Mouse (Mus musculus): ENCODE data around the gene Dennd1a. TPM values are rescaled to one million over a fixed set of nuclear protein-coding genes. Genes with fewer than 3 reads are reported as not detected.

Gene Dennd1a
- total and polyA plus RNA-seq, 2 experiments, result 13.0 to 14.5 TPM

DNA sequence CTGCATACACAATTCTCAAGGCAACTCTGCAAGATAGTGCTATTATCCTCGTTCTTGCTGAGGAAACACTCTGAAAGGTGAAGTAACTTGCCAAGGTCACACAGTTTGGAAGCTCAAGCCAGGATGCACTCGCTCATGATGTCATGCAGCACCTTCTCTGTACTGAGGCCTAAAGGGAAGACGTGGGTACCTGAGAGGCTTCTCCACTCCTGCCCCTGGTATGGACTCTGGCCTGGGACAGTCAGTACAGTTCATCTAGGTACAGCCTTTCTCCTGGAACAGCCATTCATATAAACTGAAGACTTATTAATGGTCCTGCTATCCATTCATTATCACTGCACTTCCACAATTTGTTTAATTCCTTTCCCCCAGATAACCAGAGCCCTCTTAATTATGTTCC is 298.1 kb downstream of the Dennd1a start:
- 93% methylated on average over 3 of the region's 3 CpGs for WGBS
- DNase-seq (ENCODE audit: extremely low read depth, low read depth, low spot score), result no peak
- Histone ChIP-seq H3K4me3 (ENCODE audit: insufficient read depth, low read depth, low read length) (no peak overlapping the region), H3K9ac (ENCODE audit: low read depth, low read length) (no peak overlapping the region), H3K79me2 (ENCODE audit: control insufficient read depth, insufficient read depth, low read length) (no peaks in the 10 kb centered on the region), H3K4me1 (ENCODE audit: control insufficient read depth, insufficient read depth, low read length) (no peaks in the 10 kb centered on the region), H3K36me3 (ENCODE audit: control insufficient read depth, insufficient read depth, low read length) (peaks cover 2% of the 10 kb centered on the region; the same call in 1 of the 2 replicates), H3K27me3 (ENCODE audit: control insufficient read depth, insufficient read depth, low read length) (no peaks in the 10 kb centered on the region), H3K27ac (replicated peaks; ENCODE audit: insufficient read depth, low read depth, low read length) (no peak overlapping the region)
- TF ChIP-seq CTCF (IDR thresholded peaks at IDR 0.05; ENCODE audit: low read depth, low read length) (no peak), POLR2A (IDR thresholded peaks at IDR 0.05; ENCODE audit: extremely low read depth, insufficient read depth, low read length) (no peak)

DNA sequence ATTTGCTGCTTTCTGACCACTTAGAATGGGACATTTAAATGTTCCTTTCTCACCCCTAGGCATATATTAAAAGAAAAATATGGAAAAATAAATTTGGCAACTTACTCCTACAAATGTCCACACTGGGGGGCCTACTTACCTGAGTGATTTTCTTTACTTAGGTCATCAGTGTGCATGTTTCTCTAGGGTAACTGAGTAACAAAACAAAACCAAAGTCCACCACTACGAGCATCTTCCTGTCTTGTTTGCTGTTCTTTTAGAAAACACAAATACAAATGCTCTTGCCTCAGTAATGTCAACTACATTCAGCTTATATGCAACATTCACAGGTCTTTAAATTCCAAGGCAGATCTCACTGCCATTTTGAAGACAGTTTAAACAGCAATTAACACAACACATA is 298.9 kb downstream of the Dennd1a start:
- no peaks in the 10 kb centered on the region for H3K27me3 ChIP-seq (ENCODE audit: control insufficient read depth, insufficient read depth, low read length)
- WGBS, result 25% methylated on average over 1 of the region's 1 CpGs
- H3K4me1 ChIP-seq (ENCODE audit: control insufficient read depth, insufficient read depth, low read length), result no peaks in the 10 kb centered on the region
- no peak overlapping the region for H3K9ac ChIP-seq (ENCODE audit: low read depth, low read length)
- H3K36me3 ChIP-seq (ENCODE audit: control insufficient read depth, insufficient read depth, low read length), result peaks cover 2% of the 10 kb centered on the region; the same call in 1 of the 2 replicates
- H3K4me3 ChIP-seq (ENCODE audit: insufficient read depth, low read depth, low read length), result no peak overlapping the region
- H3K27ac ChIP-seq (replicated peaks; ENCODE audit: insufficient read depth, low read depth, low read length), result no peak overlapping the region
- TF ChIP-seq POLR2A (IDR thresholded peaks at IDR 0.05; ENCODE audit: extremely low read depth, insufficient read depth, low read length), result no peak
- no peak for TF ChIP-seq CTCF (IDR thresholded peaks at IDR 0.05; ENCODE audit: low read depth, low read length)
- no peaks in the 10 kb centered on the region for H3K79me2 ChIP-seq (ENCODE audit: control insufficient read depth, insufficient read depth, low read length)
- DNase-seq (ENCODE audit: extremely low read depth, low read depth, low spot score), result no peak

GRCm38 (mm10) chr2:37985690-37986222 is 301.4 kb downstream of the Dennd1a start:
- H3K79me2 ChIP-seq (ENCODE audit: control insufficient read depth, insufficient read depth, low read length), result no peaks in the 10 kb centered on the region
- 73% methylated on average over 5 of the region's 5 CpGs for whole genome bisulfite sequencing
- no peak for DNase-seq (ENCODE audit: extremely low read depth, low read depth, low spot score)
- no peak overlapping the region for H3K4me3 ChIP-seq (ENCODE audit: insufficient read depth, low read depth, low read length)
- H3K27me3 ChIP-seq (ENCODE audit: control insufficient read depth, insufficient read depth, low read length), result no peaks in the 10 kb centered on the region
- no peaks in the 10 kb centered on the region for H3K4me1 ChIP-seq (ENCODE audit: control insufficient read depth, insufficient read depth, low read length)
- TF ChIP-seq POLR2A (IDR thresholded peaks at IDR 0.05; ENCODE audit: extremely low read depth, insufficient read depth, low read length), result no peak
- no peak for TF ChIP-seq CTCF (IDR thresholded peaks at IDR 0.05; ENCODE audit: low read depth, low read length)
- H3K36me3 ChIP-seq (ENCODE audit: control insufficient read depth, insufficient read depth, low read length), result peaks cover 5% of the 10 kb centered on the region
- H3K9ac ChIP-seq (ENCODE audit: low read depth, low read length), result no peak overlapping the region
- no peak overlapping the region for H3K27ac ChIP-seq (replicated peaks; ENCODE audit: insufficient read depth, low read depth, low read length)

DNA sequence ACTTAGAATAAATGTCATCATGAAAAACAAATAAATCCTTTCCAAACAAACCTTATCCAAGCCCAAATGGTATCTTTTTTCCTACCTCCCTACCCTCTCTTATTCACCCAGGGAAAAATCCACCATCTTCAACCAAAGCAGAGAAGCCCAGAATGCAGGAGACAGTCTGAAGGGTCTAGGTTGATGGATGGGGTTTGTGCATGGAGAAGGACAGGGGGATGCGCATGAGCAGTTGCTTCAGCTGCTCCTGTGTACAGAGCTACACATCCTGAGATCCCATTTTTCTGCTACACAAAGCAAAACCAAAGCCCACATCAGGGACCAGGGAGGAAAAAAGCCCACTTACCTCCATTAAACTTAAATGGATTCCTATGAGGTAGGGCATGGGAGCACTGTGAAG is 304.5 kb downstream of the Dennd1a start:
- Histone ChIP-seq H3K79me2 (ENCODE audit: control insufficient read depth, insufficient read depth, low read length) (no peaks in the 10 kb centered on the region), H3K9ac (ENCODE audit: low read depth, low read length) (no peak overlapping the region), H3K4me3 (ENCODE audit: insufficient read depth, low read depth, low read length) (no peak overlapping the region), H3K27ac (replicated peaks; ENCODE audit: insufficient read depth, low read depth, low read length) (no peak overlapping the region), H3K36me3 (ENCODE audit: control insufficient read depth, insufficient read depth, low read length) (peaks cover 5% of the 10 kb centered on the region), H3K27me3 (ENCODE audit: control insufficient read depth, insufficient read depth, low read length) (no peaks in the 10 kb centered on the region), H3K4me1 (ENCODE audit: control insufficient read depth, insufficient read depth, low read length) (no peaks in the 10 kb centered on the region)
- DNase-seq (ENCODE audit: extremely low read depth, low read depth, low spot score), result no peak
- WGBS, result 97% methylated on average over 1 of the region's 1 CpGs
- TF ChIP-seq POLR2A (IDR thresholded peaks at IDR 0.05; ENCODE audit: extremely low read depth, insufficient read depth, low read length) (no peak), CTCF (IDR thresholded peaks at IDR 0.05; ENCODE audit: low read depth, low read length) (no peak)

DNA sequence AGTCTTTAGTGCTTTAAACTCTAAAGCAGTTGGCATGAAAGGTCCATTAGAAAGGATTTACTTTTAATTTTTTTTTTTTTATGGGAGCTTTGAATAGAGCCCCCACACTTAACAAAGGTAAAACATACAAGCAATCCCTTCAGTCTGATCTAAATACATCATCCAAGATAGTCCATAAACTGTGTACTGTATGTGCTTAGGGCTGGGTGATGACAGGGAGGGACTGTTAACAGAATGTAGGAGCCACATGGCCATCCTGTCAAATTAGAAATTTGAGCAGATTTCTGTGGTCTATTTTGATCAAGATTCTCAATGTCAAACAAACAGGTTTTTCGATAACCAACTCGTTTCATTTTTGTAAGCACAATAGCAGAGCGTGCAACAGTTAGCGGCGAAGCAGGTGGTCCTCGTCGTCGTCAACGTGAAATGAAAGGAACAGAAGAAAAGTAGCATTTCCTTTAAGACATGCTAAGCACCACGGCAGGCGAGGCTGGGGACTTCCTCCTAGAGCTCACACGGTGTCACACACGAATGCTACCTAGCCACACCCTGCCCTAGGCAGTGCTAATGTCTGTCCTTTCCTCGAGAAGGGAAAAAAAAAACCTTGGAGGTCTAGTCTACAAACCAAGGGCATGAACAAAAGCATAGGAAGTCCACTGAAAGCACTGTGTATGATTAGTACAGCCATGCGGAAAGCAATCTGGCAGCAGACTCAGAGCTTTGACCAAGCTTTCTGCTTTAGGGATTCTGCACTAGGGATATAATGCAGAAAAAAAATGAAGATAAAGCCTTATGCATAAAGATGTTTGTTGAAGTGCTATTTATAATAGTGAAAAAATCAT is 305.4 kb downstream of the Dennd1a start:
- TF ChIP-seq POLR2A (IDR thresholded peaks at IDR 0.05; ENCODE audit: extremely low read depth, insufficient read depth, low read length), result no peak
- no peak for TF ChIP-seq CTCF (IDR thresholded peaks at IDR 0.05; ENCODE audit: low read depth, low read length)
- no peak overlapping the region for H3K4me3 ChIP-seq (ENCODE audit: insufficient read depth, low read depth, low read length)
- H3K4me1 ChIP-seq (ENCODE audit: control insufficient read depth, insufficient read depth, low read length), result no peaks in the 10 kb centered on the region
- H3K27ac ChIP-seq (replicated peaks; ENCODE audit: insufficient read depth, low read depth, low read length), result no peak overlapping the region
- no peak overlapping the region for H3K9ac ChIP-seq (ENCODE audit: low read depth, low read length)
- no peaks in the 10 kb centered on the region for H3K27me3 ChIP-seq (ENCODE audit: control insufficient read depth, insufficient read depth, low read length)
- no peaks in the 10 kb centered on the region for H3K79me2 ChIP-seq (ENCODE audit: control insufficient read depth, insufficient read depth, low read length)
- peaks cover 5% of the 10 kb centered on the region for H3K36me3 ChIP-seq (ENCODE audit: control insufficient read depth, insufficient read depth, low read length)
- no peak for DNase-seq (ENCODE audit: extremely low read depth, low read depth, low spot score)
- WGBS, result 87% methylated on average over 15 of the region's 15 CpGs

DNA sequence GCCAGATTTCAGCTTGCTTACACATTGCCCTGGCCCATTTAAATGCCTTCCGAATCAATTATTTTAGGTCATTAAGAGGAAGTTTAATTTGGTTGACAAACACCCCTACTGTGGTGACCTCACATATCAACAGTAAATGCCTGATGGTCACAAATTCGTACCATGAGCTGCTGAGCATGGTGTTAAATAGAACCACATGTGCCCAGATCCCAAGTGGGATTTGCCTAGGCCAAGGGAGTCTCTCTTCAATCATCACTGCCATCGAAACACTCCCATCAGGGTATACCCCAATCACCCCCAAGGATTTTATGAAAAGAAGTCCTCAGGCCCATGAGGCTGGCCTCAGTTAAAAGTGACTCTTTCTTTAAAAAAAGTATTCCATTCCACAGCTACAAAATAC is 313.0 kb downstream of the Dennd1a start:
- Histone ChIP-seq H3K27ac (replicated peaks; ENCODE audit: insufficient read depth, low read depth, low read length) (no peak overlapping the region), H3K4me1 (ENCODE audit: control insufficient read depth, insufficient read depth, low read length) (no peaks in the 10 kb centered on the region), H3K9ac (ENCODE audit: low read depth, low read length) (no peak overlapping the region), H3K27me3 (ENCODE audit: control insufficient read depth, insufficient read depth, low read length) (no peaks in the 10 kb centered on the region), H3K36me3 (ENCODE audit: control insufficient read depth, insufficient read depth, low read length) (peaks cover 2% of the 10 kb centered on the region; the same call in 1 of the 2 replicates), H3K4me3 (ENCODE audit: insufficient read depth, low read depth, low read length) (no peak overlapping the region), H3K79me2 (ENCODE audit: control insufficient read depth, insufficient read depth, low read length) (no peaks in the 10 kb centered on the region)
- TF ChIP-seq POLR2A (IDR thresholded peaks at IDR 0.05; ENCODE audit: extremely low read depth, insufficient read depth, low read length) (no peak), CTCF (IDR thresholded peaks at IDR 0.05; ENCODE audit: low read depth, low read length) (no peak)
- 92% methylated on average over 3 of the region's 3 CpGs for WGBS
- DNase-seq (ENCODE audit: extremely low read depth, low read depth, low spot score), result no peak

Data from liver, adult 2 months (tissue).